Mouse (Mus musculus) spleen, adult 2 months (tissue): ENCODE measurements around the gene Gm49661. TPM values are rescaled to one million over a fixed set of nuclear protein-coding genes. Genes with fewer than 3 reads are reported as not detected.

Experiments used
- DNase-seq, 2 experiments: peaks; one replicate each; pipeline versions ENCODE4 v3.0.0 to v3.0.0-alpha.2; 2012 to 2021; ENCODE audit warnings: low spot score in 2 of 2, low read depth in 1 of 2
- H3K27ac ChIP-seq: fragments of 200-500 bp; 2 replicates; pipeline ENCODE4 v1.5.1; 2012; ENCODE audit warnings: low read length, inconsistent platforms; ENCODE audit not compliant: insufficient read depth
- H3K27me3 ChIP-seq: fragments of 200-500 bp; 2 replicates; pipeline ENCODE4 v1.6.1; 2012; ENCODE audit warnings: mild to moderate bottlenecking, moderate library complexity, low read length, inconsistent platforms; ENCODE audit not compliant: control insufficient read depth, insufficient read depth
- H3K36me3 ChIP-seq: fragments of 200-500 bp; 2 replicates; pipeline ENCODE4 v1.6.1; 2012; ENCODE audit warnings: mild to moderate bottlenecking, low read length, inconsistent platforms; ENCODE audit not compliant: control insufficient read depth, insufficient read depth
- H3K4me1 ChIP-seq: fragments of 200-500 bp; 2 replicates; pipeline ENCODE4 v1.6.1; 2011; ENCODE audit warnings: inconsistent platforms; ENCODE audit not compliant: control insufficient read depth, insufficient read depth, insufficient read length
- H3K4me3 ChIP-seq: fragments of 200-500 bp; 2 replicates; pipeline ENCODE4 v1.5.1; 2011; ENCODE audit warnings: mild to moderate bottlenecking, inconsistent platforms; ENCODE audit not compliant: insufficient read depth, insufficient read length; ENCODE audit errors: extremely low read depth
- CTCF ChIP-seq: fragments of 200-500 bp; IDR thresholded peaks from 2 replicates; pipeline ENCODE4 v1.5.1; 2011; ENCODE audit warnings: mild to moderate bottlenecking, inconsistent platforms; ENCODE audit not compliant: insufficient read depth, insufficient read length, insufficient replicate concordance; ENCODE audit errors: extremely low read depth
- POLR2A ChIP-seq: fragments of 200-500 bp; IDR thresholded peaks from 2 replicates; pipeline ENCODE4 v1.6.1; 2011; ENCODE audit warnings: low read depth, low read length, inconsistent platforms
- WGBS: fragments of 180-500 bp; shearing (Covaris S2); methylation state at CpG from one replicate; pipeline ENCODE4 v1.1.7; 2018; 5-methylcytosine and 5-hydroxymethylcytosine counted together
- polyA plus RNA-seq: library from polyadenylated mRNA; depleted of rRNA; stranded (reverse); fragments of >200 nt; gene quantifications from 2 replicates; pipeline ENCODE4 v1.2.3, GENCODE M21; 2012; rRNA removed

The Gm49661 gene
- polyA plus RNA-seq, 1 experiment: not detected

GRCm38 (mm10) chr8:84918646-84919045 is 50.6 kb downstream of the Gm49661 start:
- H3K27ac ChIP-seq: no peak overlapping the region
- no peak for DNase-seq
- H3K36me3 ChIP-seq: peaks cover 3% of the 10 kb centered on the region
- no peaks in the 10 kb centered on the region for H3K4me1 ChIP-seq
- WGBS: 95% methylated on average over 15 of the region's 15 CpGs
- no peaks in the 10 kb centered on the region for H3K27me3 ChIP-seq
- TF ChIP-seq POLR2A: no peak
- no peak for TF ChIP-seq CTCF
- no peak overlapping the region for H3K4me3 ChIP-seq

- 57% methylated on average over 20 of the region's 20 CpGs for WGBS
- H3K36me3 ChIP-seq: peaks cover 3% of the 10 kb centered on the region
- H3K4me3 ChIP-seq: no peak overlapping the region
- no peaks in the 10 kb centered on the region for H3K27me3 ChIP-seq
- peaks cover 1% of the 10 kb centered on the region for H3K4me1 ChIP-seq
- H3K27ac ChIP-seq: no peak overlapping the region
- no peak for TF ChIP-seq POLR2A
- no peak for TF ChIP-seq CTCF
- no peak for DNase-seq
These were observed 51.5 kb downstream of the Gm49661 start for GRCm38 (mm10) chr8:84917781-84918180.

Other genes starting within 250 kb of the Gm49661 start
- 4.5 TPM in 2 replicates for gene G430095P16Rik, start 246.4 kb downstream of the Gm49661 start, polyA plus RNA-seq
- gene Nfix, start 169.1 kb downstream of the Gm49661 start, polyA plus RNA-seq: 13.7 and 17.1 TPM in 2 replicates
- 1.6 and 1.8 TPM in 2 replicates for gene Dand5, start 146.6 kb downstream of the Gm49661 start, polyA plus RNA-seq
- 20.3 and 61.4 TPM in 2 replicates for gene Gadd45gip1, start 137.9 kb downstream of the Gm49661 start, polyA plus RNA-seq
- gene Rad23a, start 128.8 kb downstream of the Gm49661 start, polyA plus RNA-seq: 125 and 162 TPM in 2 replicates
- gene Calr, start 122.5 kb downstream of the Gm49661 start, polyA plus RNA-seq: 112 and 116 TPM in 2 replicates
- 50.3 and 55.0 TPM in 2 replicates for gene Farsa, start 112.4 kb downstream of the Gm49661 start, polyA plus RNA-seq
- 1.8 and 2.0 TPM in 2 replicates for gene Syce2, start 97.3 kb downstream of the Gm49661 start, polyA plus RNA-seq
- 44.2 and 48.3 TPM in 2 replicates for gene Gcdh, start 75.5 kb downstream of the Gm49661 start, polyA plus RNA-seq
- gene Klf1, start 67.5 kb downstream of the Gm49661 start, polyA plus RNA-seq: 46.5 and 70.0 TPM in 2 replicates
- 43.4 and 44.9 TPM in 2 replicates for gene Dnase2a, start 60.9 kb downstream of the Gm49661 start, polyA plus RNA-seq
- gene Mast1, start 32.1 kb downstream of the Gm49661 start, polyA plus RNA-seq: 0.70 and 0.74 TPM in 2 replicates
- gene Rtbdn, start 22.4 kb downstream of the Gm49661 start, polyA plus RNA-seq: not detected in 2 replicates
- gene Prdx2, start 154 bp upstream of the Gm49661 start, polyA plus RNA-seq: 149 and 164 TPM in 2 replicates
- 34.2 and 35.6 TPM in 2 replicates for gene Rnaseh2a, start 334 bp upstream of the Gm49661 start, polyA plus RNA-seq
- 89.2 and 154 TPM in 2 replicates for gene Junb, start 9.3 kb upstream of the Gm49661 start, polyA plus RNA-seq
- 3.6 and 3.9 TPM in 2 replicates for gene Hook2, start 21.2 kb upstream of the Gm49661 start, polyA plus RNA-seq
- gene Best2, start 45.1 kb upstream of the Gm49661 start, polyA plus RNA-seq: not detected in 2 replicates
- 71.6 and 72.0 TPM in 2 replicates for gene Asna1, start 55.8 kb upstream of the Gm49661 start, polyA plus RNA-seq
- 87.8 and 137 TPM in 2 replicates for gene Trir, start 57.4 kb upstream of the Gm49661 start, polyA plus RNA-seq
- gene Tnpo2, start 67.5 kb upstream of the Gm49661 start, polyA plus RNA-seq: 40.0 and 47.5 TPM in 2 replicates
- gene Fbxw9, start 90.6 kb upstream of the Gm49661 start, polyA plus RNA-seq: 18.8 and 22.5 TPM in 2 replicates
- 0.48 and 1.4 TPM in 2 replicates for gene Gm5741, start 98.5 kb upstream of the Gm49661 start, polyA plus RNA-seq
- gene Dhps, start 102.3 kb upstream of the Gm49661 start, polyA plus RNA-seq: 40.6 and 84.9 TPM in 2 replicates
- 68.5 and 73.6 TPM in 2 replicates for gene Wdr83os, start 111.3 kb upstream of the Gm49661 start, polyA plus RNA-seq
- 20.6 and 26.3 TPM in 2 replicates for gene Wdr83, start 111.9 kb upstream of the Gm49661 start, polyA plus RNA-seq
- gene Man2b1, start 113.8 kb upstream of the Gm49661 start, polyA plus RNA-seq: 163 and 165 TPM in 2 replicates
- gene Zfp791, start 153.7 kb upstream of the Gm49661 start, polyA plus RNA-seq: 0.05 and 0.11 TPM in 2 replicates
- gene Cks1brt, start 182.5 kb upstream of the Gm49661 start, polyA plus RNA-seq: 0.04 TPM in 1 of 2 replicates, not detected in the other